Mouse (Mus musculus) retina, embryonic 14.5 days (tissue): ENCODE results near the gene Gm9970.

ENCODE experiments used
- DNase-seq: peaks from one replicate; pipeline ENCODE4 v3.0.0-alpha.2; 2015; ENCODE audit warnings: low spot score

The Gm9970 gene

GRCm38 (mm10) chr5:31195671-31196070, 45.4 kb downstream of the Gm9970 start:
- DNase-seq: no peak

- no peak for DNase-seq
These were observed 46.2 kb downstream of the Gm9970 start for GRCm38 (mm10) chr5:31194486-31195485.

- DNase-seq: peak; percentile 15
These were observed 47.3 kb downstream of the Gm9970 start for GRCm38 (mm10) chr5:31193631-31194281.

GRCm38 (mm10) chr5:31192939-31193630, 47.9 kb downstream of the Gm9970 start, which contains the start of the genes Snx17 and Eif2b4:
TSS of gene Snx17 (plus strand) at chr5:31193227.
TSS of gene Eif2b4 (minus strand) at chr5:31193430.
- peak; percentile 99 for DNase-seq

- DNase-seq: no peak
These were observed 48.7 kb downstream of the Gm9970 start for GRCm38 (mm10) chr5:31192045-31192938.
